Mouse (Mus musculus): ENCODE data around the gene Sec23b. TPM values are rescaled to one million over a fixed set of nuclear protein-coding genes. Genes with fewer than 3 reads are reported as not detected.

Sec23b gene
- polyA plus RNA-seq, 1 experiment, result 77.3 TPM

DNA sequence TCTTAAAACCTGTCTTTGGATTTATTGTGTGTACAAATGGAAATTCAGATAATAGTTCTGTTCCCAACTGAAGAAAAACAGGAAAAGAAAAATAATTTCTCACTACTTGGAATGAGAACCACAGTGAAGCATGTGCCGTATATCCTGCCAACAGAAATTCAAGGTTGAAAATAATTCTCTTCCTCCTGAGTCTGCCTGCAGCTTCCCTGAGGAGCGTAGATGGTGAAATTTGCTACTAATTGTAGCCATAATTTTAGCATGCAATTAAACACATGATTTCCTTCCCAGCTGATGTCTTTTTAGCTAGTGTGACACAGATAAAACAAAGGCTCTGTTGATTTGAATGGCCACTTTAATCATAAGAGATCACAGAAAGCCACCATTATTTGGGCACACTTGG lies 78.7 kb downstream of the Sec23b start:
- 62% methylated on average over 2 of the region's 2 CpGs for WGBS
- H3K4me1 ChIP-seq (ENCODE audit: control insufficient read depth, insufficient read depth, low read length), result no peaks in the 10 kb centered on the region
- H3K27ac ChIP-seq (ENCODE audit: insufficient read depth, low read depth, low read length), result no peak overlapping the region
- no peaks in the 10 kb centered on the region for H3K36me3 ChIP-seq (ENCODE audit: control insufficient read depth, insufficient read depth, low read length)
- TF ChIP-seq CTCF (conservative IDR thresholded peaks at IDR 0.05; ENCODE audit: insufficient read depth, insufficient read length, low read depth, low read length), result no peak
- TF ChIP-seq POLR2A (IDR thresholded peaks at IDR 0.05; ENCODE audit: low read depth, low read length), result no peak
- H3K27me3 ChIP-seq (replicated peaks; ENCODE audit: control insufficient read depth, insufficient read depth, low read length), result no peaks in the 10 kb centered on the region
- H3K4me3 ChIP-seq (ENCODE audit: insufficient read depth, low read depth, low read length), result no peak overlapping the region
- DNase-seq, result peak; percentile 21

DNA sequence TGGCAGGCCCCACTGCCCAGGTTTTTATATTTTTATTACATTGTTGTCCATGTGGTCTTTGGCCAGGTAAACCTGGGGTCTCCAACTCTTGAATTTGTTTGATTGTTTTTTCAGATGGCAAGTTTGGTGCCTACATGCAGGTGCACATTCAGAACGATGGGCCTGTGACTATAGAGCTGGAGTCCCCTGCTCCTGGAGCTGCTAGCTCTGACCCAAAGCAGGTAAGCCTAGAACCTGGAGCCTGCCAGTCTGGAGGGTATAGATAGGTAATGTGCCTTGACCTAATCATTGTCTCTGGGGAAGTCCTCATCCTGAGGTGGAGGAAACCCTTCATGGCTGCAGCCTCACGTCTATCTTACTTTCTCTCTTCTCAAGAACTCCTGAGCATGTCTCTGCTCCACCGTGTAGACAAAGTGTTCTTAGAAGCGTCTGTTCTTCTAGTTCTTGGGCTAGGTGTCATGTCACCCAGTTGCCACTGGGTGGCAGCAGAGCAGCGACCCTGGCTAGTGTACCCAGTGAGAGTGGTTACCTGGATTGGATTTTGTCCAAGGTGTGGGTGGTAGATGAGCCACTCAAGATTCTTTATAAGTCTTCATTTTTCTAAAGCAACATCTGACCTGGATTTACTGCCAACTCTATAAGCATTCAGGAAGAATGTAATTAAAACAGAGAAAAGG lies 79.8 kb downstream of the Sec23b start:
- H3K36me3 ChIP-seq (ENCODE audit: control insufficient read depth, insufficient read depth, low read length), result no peaks in the 10 kb centered on the region
- no peaks in the 10 kb centered on the region for H3K4me1 ChIP-seq (ENCODE audit: control insufficient read depth, insufficient read depth, low read length)
- H3K4me3 ChIP-seq (ENCODE audit: insufficient read depth, low read depth, low read length), result no peak overlapping the region
- WGBS, result 18% methylated on average over 5 of the region's 5 CpGs
- DNase-seq, result peak; percentile 65
- H3K27ac ChIP-seq (ENCODE audit: insufficient read depth, low read depth, low read length), result no peak overlapping the region
- no peaks in the 10 kb centered on the region for H3K27me3 ChIP-seq (replicated peaks; ENCODE audit: control insufficient read depth, insufficient read depth, low read length)
- TF ChIP-seq CTCF (conservative IDR thresholded peaks at IDR 0.05; ENCODE audit: insufficient read depth, insufficient read length, low read depth, low read length), result peak; percentile 87
- no peak for TF ChIP-seq POLR2A (IDR thresholded peaks at IDR 0.05; ENCODE audit: low read depth, low read length)

DNA sequence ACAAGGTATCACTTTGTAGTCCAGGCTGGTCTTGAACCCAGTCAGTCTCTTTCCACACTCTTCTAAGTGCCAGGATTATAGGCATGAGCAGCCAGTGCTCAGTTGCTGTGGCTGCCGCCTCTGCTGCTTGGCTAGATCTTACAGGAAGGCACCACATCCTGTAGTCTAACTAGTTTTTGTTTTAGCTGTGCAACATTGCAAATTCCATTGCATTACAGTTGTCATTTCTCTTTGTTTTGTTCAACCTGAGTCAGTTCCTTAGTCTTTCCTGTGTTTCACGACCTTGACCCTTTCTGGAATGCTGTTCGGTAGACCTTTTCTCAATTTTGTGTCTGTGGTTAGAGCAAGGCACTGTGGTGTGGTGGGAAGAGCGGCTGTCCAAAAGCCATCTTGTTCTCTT lies 81.2 kb downstream of the Sec23b start:
- Histone ChIP-seq H3K4me1 (ENCODE audit: control insufficient read depth, insufficient read depth, low read length) (no peaks in the 10 kb centered on the region), H3K4me3 (ENCODE audit: insufficient read depth, low read depth, low read length) (no peak overlapping the region), H3K27ac (ENCODE audit: insufficient read depth, low read depth, low read length) (no peak overlapping the region), H3K36me3 (ENCODE audit: control insufficient read depth, insufficient read depth, low read length) (no peaks in the 10 kb centered on the region), H3K27me3 (replicated peaks; ENCODE audit: control insufficient read depth, insufficient read depth, low read length) (no peaks in the 10 kb centered on the region)
- no peak for TF ChIP-seq CTCF (conservative IDR thresholded peaks at IDR 0.05; ENCODE audit: insufficient read depth, insufficient read length, low read depth, low read length)
- TF ChIP-seq POLR2A (IDR thresholded peaks at IDR 0.05; ENCODE audit: low read depth, low read length), result no peak
- WGBS, result 64% methylated on average over 4 of the region's 4 CpGs
- peak; percentile 56 for DNase-seq

DNA sequence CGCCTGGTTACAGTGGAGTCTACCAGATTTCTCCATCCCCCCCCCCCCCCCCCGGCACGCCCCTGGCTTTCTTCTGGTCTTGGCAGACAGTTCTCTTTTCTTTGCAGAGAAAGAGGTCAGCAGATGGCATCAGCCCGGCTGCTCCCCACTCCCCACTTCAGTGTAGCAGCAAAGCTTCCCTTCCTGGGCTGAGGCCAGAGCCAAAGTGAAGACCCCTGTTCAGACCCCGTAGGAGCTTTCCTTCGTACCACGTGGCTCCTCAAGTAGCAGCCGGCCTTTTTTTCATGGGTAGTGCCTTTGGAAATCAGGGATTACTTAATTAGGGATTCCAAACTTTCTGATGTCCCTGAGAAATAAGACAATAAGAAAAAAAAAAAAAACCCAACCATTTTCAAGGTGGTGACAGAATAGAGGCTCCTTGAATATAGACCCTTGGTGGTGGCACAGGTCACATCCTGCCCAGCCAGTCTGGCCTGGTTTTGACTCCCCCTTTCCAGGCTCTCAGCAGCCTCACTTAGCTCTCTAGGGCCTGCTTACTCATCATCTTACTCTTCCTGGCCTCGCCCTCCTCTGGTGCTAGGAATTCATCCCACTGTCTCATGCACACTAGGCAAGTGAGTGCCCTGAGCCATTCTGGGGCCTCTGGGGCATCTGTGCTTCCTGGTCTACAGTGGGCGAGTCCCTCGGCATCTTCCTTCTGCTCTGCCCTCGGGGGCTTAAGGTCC lies 81.8 kb downstream of the Sec23b start:
- Histone ChIP-seq H3K27me3 (replicated peaks; ENCODE audit: control insufficient read depth, insufficient read depth, low read length) (no peaks in the 10 kb centered on the region), H3K36me3 (ENCODE audit: control insufficient read depth, insufficient read depth, low read length) (no peaks in the 10 kb centered on the region), H3K4me3 (ENCODE audit: insufficient read depth, low read depth, low read length) (no peak overlapping the region), H3K4me1 (ENCODE audit: control insufficient read depth, insufficient read depth, low read length) (no peaks in the 10 kb centered on the region), H3K27ac (ENCODE audit: insufficient read depth, low read depth, low read length) (no peak overlapping the region)
- DNase-seq, result no peak
- 81% methylated on average over 11 of the region's 12 CpGs for WGBS
- no peak for TF ChIP-seq POLR2A (IDR thresholded peaks at IDR 0.05; ENCODE audit: low read depth, low read length)
- no peak for TF ChIP-seq CTCF (conservative IDR thresholded peaks at IDR 0.05; ENCODE audit: insufficient read depth, insufficient read length, low read depth, low read length)

DNA sequence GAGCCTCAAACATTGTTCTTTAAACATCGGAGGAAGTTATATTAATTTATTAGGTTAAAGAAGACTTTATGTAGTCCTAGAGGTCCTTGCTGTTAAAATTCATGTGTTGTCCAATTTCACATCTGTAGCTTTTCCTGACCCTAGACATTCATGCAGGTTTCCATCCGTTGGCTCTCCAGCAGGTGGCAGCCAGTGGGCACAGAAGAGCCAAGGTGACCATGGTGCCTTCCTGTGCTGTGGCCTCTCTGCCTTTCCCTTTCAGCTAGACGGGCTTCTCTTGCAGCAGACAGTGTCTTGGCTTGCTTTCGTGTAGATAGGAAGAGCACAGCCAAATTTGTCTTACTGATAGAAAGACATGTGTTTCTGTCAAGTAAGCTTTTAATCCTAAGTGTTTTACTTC lies 82.7 kb downstream of the Sec23b start:
- H3K27ac ChIP-seq (ENCODE audit: insufficient read depth, low read depth, low read length), result no peak overlapping the region
- TF ChIP-seq POLR2A (IDR thresholded peaks at IDR 0.05; ENCODE audit: low read depth, low read length) (no peak), CTCF (conservative IDR thresholded peaks at IDR 0.05; ENCODE audit: insufficient read depth, insufficient read length, low read depth, low read length) (peak; percentile 51)
- H3K36me3 ChIP-seq (ENCODE audit: control insufficient read depth, insufficient read depth, low read length), result no peaks in the 10 kb centered on the region
- 46% methylated on average over 4 of the region's 4 CpGs for WGBS
- no peaks in the 10 kb centered on the region for H3K27me3 ChIP-seq (replicated peaks; ENCODE audit: control insufficient read depth, insufficient read depth, low read length)
- H3K4me1 ChIP-seq (ENCODE audit: control insufficient read depth, insufficient read depth, low read length), result no peaks in the 10 kb centered on the region
- H3K4me3 ChIP-seq (ENCODE audit: insufficient read depth, low read depth, low read length), result no peak overlapping the region
- peak; percentile 37 for DNase-seq

DNA sequence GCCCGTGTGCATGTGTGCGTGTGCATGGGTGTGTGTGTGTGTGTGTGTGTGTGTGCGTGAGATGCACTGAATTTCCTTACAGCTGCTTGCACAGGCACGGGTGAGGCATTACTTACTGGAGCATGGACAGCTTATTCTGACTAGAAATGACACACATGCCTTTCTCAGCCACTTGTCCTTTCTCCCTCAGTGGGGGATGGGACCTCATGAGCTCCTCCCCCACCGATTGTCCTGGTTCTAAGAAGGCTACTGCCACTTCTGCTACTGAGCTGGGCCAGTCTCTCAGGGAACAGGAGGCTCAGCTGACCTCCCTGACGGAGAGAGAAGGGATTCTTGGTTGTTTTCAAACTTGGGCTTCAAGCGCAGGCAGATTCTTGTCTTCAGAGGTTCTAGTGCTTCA lies 84.1 kb downstream of the Sec23b start:
- WGBS, result 80% methylated on average over 7 of the region's 7 CpGs
- no peak for TF ChIP-seq POLR2A (IDR thresholded peaks at IDR 0.05; ENCODE audit: low read depth, low read length)
- TF ChIP-seq CTCF (conservative IDR thresholded peaks at IDR 0.05; ENCODE audit: insufficient read depth, insufficient read length, low read depth, low read length), result no peak
- H3K4me1 ChIP-seq (ENCODE audit: control insufficient read depth, insufficient read depth, low read length), result no peaks in the 10 kb centered on the region
- no peaks in the 10 kb centered on the region for H3K27me3 ChIP-seq (replicated peaks; ENCODE audit: control insufficient read depth, insufficient read depth, low read length)
- no peak overlapping the region for H3K4me3 ChIP-seq (ENCODE audit: insufficient read depth, low read depth, low read length)
- DNase-seq, result no peak
- no peaks in the 10 kb centered on the region for H3K36me3 ChIP-seq (ENCODE audit: control insufficient read depth, insufficient read depth, low read length)
- no peak overlapping the region for H3K27ac ChIP-seq (ENCODE audit: insufficient read depth, low read depth, low read length)

Other genes starting within 250 kb of the Sec23b start
- 2.1 and 3.0 TPM in 2 replicates for gene Ovol2, start 224.1 kb upstream of the Sec23b start, polyA plus RNA-seq (2012; rRNA removed)
- 43.0 and 44.8 TPM in 2 replicates for gene Kat14, start 187.2 kb upstream of the Sec23b start, polyA plus RNA-seq (2012; rRNA removed)
- not detected in 2 replicates for gene Pet117, start 187.2 kb upstream of the Sec23b start, polyA plus RNA-seq (2012; rRNA removed)
- 1.6 TPM in 2 replicates for gene Dzank1, start 28.8 kb upstream of the Sec23b start, polyA plus RNA-seq (2012; rRNA removed)
- gene Polr3f, start 28.5 kb upstream of the Sec23b start, polyA plus RNA-seq (2012; rRNA removed), result 7.5 and 8.3 TPM in 2 replicates
- 31.2 and 31.7 TPM in 2 replicates for gene Rbbp9, start 5.4 kb upstream of the Sec23b start, polyA plus RNA-seq (2012; rRNA removed)
- gene Smim26, start 37.8 kb downstream of the Sec23b start, polyA plus RNA-seq (2012; rRNA removed), result 16.3 and 24.7 TPM in 2 replicates
- 19.3 and 25.5 TPM in 2 replicates for gene Dtd1, start 43.7 kb downstream of the Sec23b start, polyA plus RNA-seq (2012; rRNA removed)

All from kidney, adult 2 months (tissue).